Mouse (Mus musculus) brain, adult 10 weeks (tissue): ENCODE results near the gene Myh1. TPM values are rescaled to one million over a fixed set of nuclear protein-coding genes. Genes with fewer than 3 reads are reported as not detected.

Experiments used
- polyA plus RNA-seq: library from polyadenylated mRNA; stranded (reverse); fragments of 350-450 nt; fragmentation: Illumina TruSeq; extraction: RNeasy Lipid Tissue Mini Kit (QIAGEN cat#74804); gene quantifications from one replicate; pipeline ENCODE4 v1.2.3, GENCODE M21; 2015; ENCODE audit warnings: low read depth, low replicate concordance

The Myh1 gene
- polyA plus RNA-seq: 0.42 TPM

GRCm38 (mm10) chr11:67199752-67200151 is at the start of gene Myh1:
Gene Myh1, plus strand, starts transcription at chr11:67200052.

GRCm38 (mm10) chr11:67170727-67171126 is 29.1 kb upstream of the Myh1 start, which contains the start of gene Myh2:
Gene Myh2, plus strand, starts transcription at chr11:67171027.

GRCm38 (mm10) chr11:67237481-67238079 is 37.7 kb downstream of the Myh1 start, which contains the start of gene Myh4:
Gene Myh4, plus strand, starts transcription at chr11:67238029.

Other genes with a start within 250 kb of the Myh1 start
- not detected for gene Tmem238l, start 243.4 kb upstream of the Myh1 start, polyA plus RNA-seq
- gene Tmem220, start 174.9 kb upstream of the Myh1 start, polyA plus RNA-seq: 0.67 TPM
- gene Adprm, start 147.5 kb upstream of the Myh1 start, polyA plus RNA-seq: 33.5 TPM
- 9.9 TPM for gene Sco1, start 147.4 kb upstream of the Myh1 start, polyA plus RNA-seq
- 0.68 TPM for gene Myh3, start 121.8 kb upstream of the Myh1 start, polyA plus RNA-seq
- gene Myh2, start 29.0 kb upstream of the Myh1 start, polyA plus RNA-seq: 0.10 TPM
- 0.07 TPM for gene Myh4, start 38.0 kb downstream of the Myh1 start, polyA plus RNA-seq
- 0.10 TPM for gene Myh8, start 77.1 kb downstream of the Myh1 start, polyA plus RNA-seq
- not detected for gene Myh13, start 121.6 kb downstream of the Myh1 start, polyA plus RNA-seq